Mouse (Mus musculus): ENCODE measurements around the gene Olfr170. TPM values are rescaled to one million over a fixed set of nuclear protein-coding genes. Genes with fewer than 3 reads are reported as not detected.

The Olfr170 gene
- polyA plus RNA-seq (2017; shearing (Covaris generic)): not detected

GRCm38 (mm10) chr16:19611782-19612181, at the start of gene Olfr170:
Gene Olfr170 (minus strand): TSS chr16:19611882.

GRCm38 (mm10) chr16:19629816-19630215, 18.1 kb upstream of the Olfr170 start, which contains the start of gene Olfr171:
Gene Olfr171 (minus strand): TSS chr16:19629916.

GRCm38 (mm10) chr16:19571709-19572108, 40.0 kb downstream of the Olfr170 start, which contains the start of gene Olfr169:
Gene Olfr169 (minus strand): TSS chr16:19571809.

Other genes with a start within 250 kb of the Olfr170 start
- gene Olfr165, start 188.7 kb downstream of the Olfr170 start, polyA plus RNA-seq (2017; shearing (Covaris generic)): not detected
- gene Olfr166, start 128.2 kb downstream of the Olfr170 start, polyA plus RNA-seq (2017; shearing (Covaris generic)): not detected
- gene Olfr167, start 89.6 kb downstream of the Olfr170 start, polyA plus RNA-seq (2017; shearing (Covaris generic)): not detected
- gene Olfr168, start 76.3 kb downstream of the Olfr170 start, polyA plus RNA-seq (2017; shearing (Covaris generic)): not detected
- not detected for gene Olfr169, start 40.1 kb downstream of the Olfr170 start, polyA plus RNA-seq (2017; shearing (Covaris generic))
- not detected for gene Olfr171, start 18.0 kb upstream of the Olfr170 start, polyA plus RNA-seq (2017; shearing (Covaris generic))
- not detected for gene Lamp3, start 94.5 kb upstream of the Olfr170 start, polyA plus RNA-seq (2017; shearing (Covaris generic))
- gene B3gnt5, start 148.3 kb upstream of the Olfr170 start, polyA plus RNA-seq (2017; shearing (Covaris generic)): 3.7 TPM